Mouse (Mus musculus) midbrain, embryonic 16.5 days (tissue): Measurements from ENCODE around the gene Zxdc. TPM values are rescaled to one million over a fixed set of nuclear protein-coding genes. Genes with fewer than 3 reads are reported as not detected.
A peak's percentile ranks its signal among the peaks of the same experiment; 100 is the strongest.

Experiments
- ATAC-seq: fragments of 200-750 bp; cut with Nextera tagmentation; 2 replicates; pipeline ENCODE4 v1.8.0; 2017; ENCODE audit warnings: moderate TSS enrichment
- H3K27ac ChIP-seq: fragments of 300-500 bp; sonication (generic); 2 replicates; pipeline ENCODE4 v1.5.1; 2014; ENCODE audit warnings: mild to moderate bottlenecking, low read length, mixed read lengths
- H3K27me3 ChIP-seq: fragments of 300-500 bp; sonication (generic); 2 replicates; pipeline ENCODE4 v1.6.1; 2014; ENCODE audit warnings: low read depth, low read length, mixed read lengths; ENCODE audit not compliant: control insufficient read depth, insufficient read depth
- H3K36me3 ChIP-seq: fragments of 300-500 bp; sonication (generic); 2 replicates; pipeline ENCODE4 v1.6.1; 2014; ENCODE audit warnings: mild to moderate bottlenecking, low read length, moderate library complexity, mixed read lengths; ENCODE audit not compliant: control insufficient read depth, insufficient read depth
- H3K4me1 ChIP-seq: fragments of 300-500 bp; sonication (generic); 2 replicates; pipeline ENCODE4 v1.6.1; 2014; ENCODE audit warnings: mild to moderate bottlenecking, low read length, mixed read lengths; ENCODE audit not compliant: control insufficient read depth, insufficient read depth
- H3K4me2 ChIP-seq: fragments of 300-500 bp; sonication (generic); 2 replicates; pipeline ENCODE4 v1.6.1; 2014; ENCODE audit warnings: mild to moderate bottlenecking, low read length, mixed read lengths
- H3K4me3 ChIP-seq: fragments of 300-500 bp; sonication (generic); 2 replicates; pipeline ENCODE4 v1.5.1; 2014; ENCODE audit warnings: low read depth, mild to moderate bottlenecking, low read length, moderate library complexity, mixed read lengths
- H3K9ac ChIP-seq: fragments of 300-500 bp; sonication (generic); 2 replicates; pipeline ENCODE4 v1.6.1; 2014; ENCODE audit warnings: low read depth, low read length, mixed read lengths
- H3K9me3 ChIP-seq: fragments of 300-500 bp; sonication (generic); replicated peaks from 2 replicates; pipeline ENCODE4 v1.6.1; 2014; ENCODE audit warnings: mild to moderate bottlenecking, low read length, mixed read lengths; ENCODE audit not compliant: control insufficient read depth, poor library complexity, severe bottlenecking
- WGBS: fragments of 180-500 bp; shearing (Covaris S2); extraction: QIAGEN DNeasy Blood & Tissue Kit; methylation state at CpG from one replicate; pipeline ENCODE4 v1.1.7; 2014; 5-methylcytosine and 5-hydroxymethylcytosine counted together
- polyA plus RNA-seq: library from polyadenylated mRNA; unstranded; fragments of >200 nt; fragmentation: Nextera tagmentation; extraction: Ambion mirVana; gene quantifications from 2 replicates; pipeline ENCODE4 v1.2.1, GENCODE M21; 2015

Gene Zxdc
- polyA plus RNA-seq, 1 experiment from 2014 or later, result 8.8 TPM

DNA sequence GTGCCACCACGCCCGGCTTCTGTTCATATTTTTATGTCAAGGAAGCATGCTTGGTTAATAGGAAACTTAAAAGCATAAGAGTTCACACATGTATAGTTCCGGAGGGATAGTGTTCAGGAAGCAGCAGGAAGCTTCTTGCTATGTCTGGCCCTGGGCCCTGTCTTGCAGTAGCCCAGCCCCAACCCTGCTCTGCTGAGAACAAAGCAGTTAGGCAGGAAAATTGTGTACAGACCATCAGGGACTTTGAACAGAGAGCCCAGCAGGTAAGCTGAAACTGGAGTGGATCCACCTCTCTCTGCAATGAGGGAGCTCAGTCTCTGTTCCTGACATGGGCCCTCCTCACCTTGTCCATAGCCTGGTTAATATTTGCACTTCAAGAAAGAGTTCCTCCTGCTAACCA, 28.0 kb downstream of the Zxdc start:
- 87% methylated on average over 3 of the region's 3 CpGs for WGBS
- Histone ChIP-seq H3K4me1 (no peaks in the 10 kb centered on the region), H3K27me3 (no peaks in the 10 kb centered on the region), H3K4me3 (no peak overlapping the region), H3K27ac (no peak overlapping the region), H3K4me2 (no peak overlapping the region), H3K9me3 (no peaks in the 10 kb centered on the region), H3K9ac (no peak overlapping the region), H3K36me3 (peaks cover 12% of the 10 kb centered on the region)
- no peak for ATAC-seq

DNA sequence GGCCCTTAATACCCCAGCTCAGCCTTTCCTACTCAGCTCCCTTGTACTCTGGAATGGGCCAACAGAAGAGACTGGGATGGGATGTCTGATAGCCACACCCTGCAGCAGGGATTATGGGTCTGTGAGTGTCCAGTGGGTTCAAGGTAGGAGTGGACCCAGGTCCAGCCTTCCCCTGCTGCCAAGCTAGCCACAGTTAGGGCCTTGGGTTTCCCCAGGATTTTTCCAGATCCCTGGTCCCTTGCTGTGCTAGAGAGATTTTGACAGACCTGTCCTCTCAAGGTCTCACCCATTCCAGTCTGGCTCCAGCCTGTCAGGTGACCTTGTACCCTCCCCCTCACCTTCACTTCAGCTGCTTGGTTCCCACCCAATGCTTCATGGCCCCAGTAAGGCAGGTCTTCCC, 39.3 kb downstream of the Zxdc start:
- no peak overlapping the region for H3K9ac ChIP-seq
- H3K4me1 ChIP-seq, result no peaks in the 10 kb centered on the region
- peaks cover 2% of the 10 kb centered on the region; the same call in 1 of the 2 replicates for H3K36me3 ChIP-seq

GRCm38 (mm10) chr6:90410972-90411371, 41.7 kb downstream of the Zxdc start:
- H3K4me3 ChIP-seq, result no peak overlapping the region
- no peaks in the 10 kb centered on the region for H3K9me3 ChIP-seq
- H3K27ac ChIP-seq, result no peak overlapping the region
- whole genome bisulfite sequencing, result 85% methylated on average over 1 of the region's 1 CpGs
- H3K36me3 ChIP-seq, result no peaks in the 10 kb centered on the region
- ATAC-seq, result no peak
- no peak overlapping the region for H3K9ac ChIP-seq
- no peak overlapping the region for H3K4me2 ChIP-seq
- no peaks in the 10 kb centered on the region for H3K4me1 ChIP-seq
- no peaks in the 10 kb centered on the region for H3K27me3 ChIP-seq

More for the DNA sequence above, 39.3 kb downstream of the Zxdc start:
- H3K4me2 ChIP-seq, result no peak overlapping the region
- no peaks in the 10 kb centered on the region for H3K9me3 ChIP-seq
- no peaks in the 10 kb centered on the region for H3K27me3 ChIP-seq
- H3K27ac ChIP-seq, result no peak overlapping the region
- ATAC-seq, result no peak
- no peak overlapping the region for H3K4me3 ChIP-seq

DNA sequence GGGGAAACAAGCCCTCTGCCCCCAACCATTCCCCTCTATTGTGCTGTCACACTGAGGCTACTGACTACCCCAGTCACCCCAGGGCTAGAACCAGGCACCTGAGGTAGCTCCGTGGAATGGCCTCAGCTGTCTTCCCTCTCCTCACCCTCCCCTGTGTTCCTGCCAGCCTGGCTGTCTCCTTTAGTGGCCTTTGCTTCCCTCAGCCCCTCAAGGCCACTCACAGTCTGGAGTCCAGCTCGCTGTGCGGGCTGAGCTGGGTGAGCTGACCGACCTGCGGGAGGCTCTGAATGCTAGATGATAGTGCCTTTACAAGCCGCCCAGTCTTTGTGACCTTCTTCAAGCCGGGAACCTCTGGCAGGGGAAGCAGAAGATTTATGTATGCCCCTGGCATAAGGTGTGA, 42.6 kb downstream of the Zxdc start:
- no peak for ATAC-seq
- no peaks in the 10 kb centered on the region for H3K9me3 ChIP-seq
- H3K27me3 ChIP-seq, result no peaks in the 10 kb centered on the region
- H3K9ac ChIP-seq, result no peak overlapping the region
- no peak overlapping the region for H3K4me3 ChIP-seq
- no peaks in the 10 kb centered on the region for H3K36me3 ChIP-seq
- WGBS, result 82% methylated on average over 7 of the region's 7 CpGs
- no peak overlapping the region for H3K4me2 ChIP-seq
- no peaks in the 10 kb centered on the region for H3K4me1 ChIP-seq
- H3K27ac ChIP-seq, result no peak overlapping the region

DNA sequence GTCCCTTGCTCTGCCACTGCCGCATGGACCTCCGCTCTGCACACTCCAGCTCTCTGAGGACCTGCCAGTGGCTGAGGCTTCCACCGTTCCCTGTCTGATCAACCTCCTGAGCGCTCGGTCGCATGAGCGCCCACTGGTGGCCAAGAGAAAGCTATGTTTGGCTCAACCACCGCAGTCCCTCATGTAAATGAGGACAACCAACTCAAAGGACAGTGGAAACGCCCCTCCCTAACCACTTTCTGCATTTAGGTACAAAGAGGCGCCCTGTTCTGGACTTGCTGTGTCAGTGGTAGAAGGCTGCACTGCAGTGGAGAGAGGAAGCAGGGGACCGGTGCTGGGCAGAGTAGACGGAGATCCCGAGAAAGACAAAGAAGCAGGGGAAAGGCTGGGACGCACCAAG, 53.3 kb downstream of the Zxdc start:
- peaks cover 3% of the 10 kb centered on the region; the same call in 1 of the 2 replicates for H3K4me1 ChIP-seq
- H3K27me3 ChIP-seq, result no peaks in the 10 kb centered on the region
- peak overlapping the region; percentile 61 for H3K27ac ChIP-seq
- H3K9ac ChIP-seq, result peak overlapping the region; percentile 31; the same call in 1 of the 2 replicates
- H3K9me3 ChIP-seq, result no peaks in the 10 kb centered on the region
- H3K36me3 ChIP-seq, result no peaks in the 10 kb centered on the region
- peak; percentile 90 for ATAC-seq
- peak overlapping the region; percentile 53 for H3K4me2 ChIP-seq
- H3K4me3 ChIP-seq, result peak overlapping the region; percentile 21
- 2% methylated on average over 14 of the region's 14 CpGs for WGBS

DNA sequence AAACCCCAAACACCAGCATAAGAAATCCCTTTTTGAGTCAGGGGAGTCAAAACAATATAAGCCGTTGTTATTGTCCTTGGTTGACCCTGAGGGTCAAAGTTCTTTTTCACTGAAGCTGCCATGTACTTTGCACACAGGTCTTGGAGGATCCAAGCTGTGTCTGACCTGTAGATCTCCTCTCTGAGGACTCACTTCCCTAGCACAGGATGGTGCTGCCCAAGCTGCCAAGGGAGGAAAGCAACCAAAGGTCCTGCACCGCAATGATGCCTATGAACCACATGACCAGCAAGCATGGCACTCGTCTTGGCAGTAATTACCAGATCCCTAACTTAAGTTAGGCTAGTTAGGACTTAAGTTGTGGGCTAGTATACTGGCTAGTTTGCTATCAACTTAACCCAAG, 56.1 kb downstream of the Zxdc start:
- H3K27ac ChIP-seq, result no peak overlapping the region
- H3K36me3 ChIP-seq, result no peaks in the 10 kb centered on the region
- H3K9ac ChIP-seq, result no peak overlapping the region
- H3K4me2 ChIP-seq, result no peak overlapping the region
- no peaks in the 10 kb centered on the region for H3K27me3 ChIP-seq
- peaks cover 7% of the 10 kb centered on the region for H3K4me1 ChIP-seq
- no peaks in the 10 kb centered on the region for H3K9me3 ChIP-seq
- no peak for ATAC-seq
- H3K4me3 ChIP-seq, result no peak overlapping the region
- WGBS, result 83% methylated on average over 3 of the region's 3 CpGs

GRCm38 (mm10) chr6:90426003-90426402, 56.7 kb downstream of the Zxdc start:
- H3K9me3 ChIP-seq, result no peaks in the 10 kb centered on the region
- H3K4me3 ChIP-seq, result no peak overlapping the region
- no peak overlapping the region for H3K27ac ChIP-seq
- H3K4me2 ChIP-seq, result no peak overlapping the region
- H3K27me3 ChIP-seq, result no peaks in the 10 kb centered on the region
- H3K9ac ChIP-seq, result no peak overlapping the region
- no peaks in the 10 kb centered on the region for H3K36me3 ChIP-seq
- ATAC-seq, result no peak
- 90% methylated on average over 4 of the region's 4 CpGs for WGBS
- peaks cover 7% of the 10 kb centered on the region for H3K4me1 ChIP-seq

GRCm38 (mm10) chr6:90428380-90428974, 59.2 kb downstream of the Zxdc start, which contains the start of gene Cfap100:
TSS of gene Cfap100 (minus strand) at chr6:90428797.
- peaks cover 4% of the 10 kb centered on the region; the same call in 1 of the 2 replicates for H3K4me1 ChIP-seq
- peak within 1 kb of the TSS; percentile 57 for H3K9ac ChIP-seq
- WGBS, result under 1% methylated on average over 31 of the region's 31 CpGs
- no peaks in the 10 kb centered on the region for H3K36me3 ChIP-seq
- no peaks in the 10 kb centered on the region for H3K9me3 ChIP-seq
- H3K4me3 ChIP-seq, result peak within 1 kb of the TSS; percentile 37
- H3K4me2 ChIP-seq, result peak within 1 kb of the TSS; percentile 68
- peak within 1 kb of the TSS; percentile 51 for H3K27ac ChIP-seq
- peak; percentile 90 for ATAC-seq
- no peaks in the 10 kb centered on the region for H3K27me3 ChIP-seq

DNA sequence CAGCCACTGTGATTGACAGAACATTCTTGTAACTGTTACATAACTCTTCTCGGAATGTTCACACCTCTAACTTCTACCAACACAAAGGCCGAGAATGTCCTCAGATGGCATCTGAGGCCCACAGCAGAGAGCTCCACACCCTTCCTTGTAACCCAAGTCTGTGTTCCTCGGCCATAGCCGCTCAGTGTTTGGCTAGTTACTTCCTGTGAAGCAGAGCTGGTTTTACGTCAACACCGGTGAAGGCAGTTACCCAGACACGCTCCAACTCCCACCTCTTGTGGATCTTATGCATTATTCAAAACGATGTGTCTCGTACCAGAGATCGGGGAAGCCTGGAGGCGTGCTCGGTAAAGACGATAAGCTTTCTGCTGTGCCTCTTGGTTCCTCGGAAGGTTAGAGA, 60.6 kb downstream of the Zxdc start:
- no peak overlapping the region for H3K4me3 ChIP-seq
- WGBS, result 53% methylated on average over 14 of the region's 14 CpGs
- no peaks in the 10 kb centered on the region for H3K9me3 ChIP-seq
- H3K4me1 ChIP-seq, result peaks cover 4% of the 10 kb centered on the region; the same call in 1 of the 2 replicates
- ATAC-seq, result no peak
- H3K27me3 ChIP-seq, result no peaks in the 10 kb centered on the region
- no peak overlapping the region for H3K4me2 ChIP-seq
- no peak overlapping the region for H3K9ac ChIP-seq
- H3K27ac ChIP-seq, result no peak overlapping the region
- no peaks in the 10 kb centered on the region for H3K36me3 ChIP-seq
